In the genomic region with DNA sequence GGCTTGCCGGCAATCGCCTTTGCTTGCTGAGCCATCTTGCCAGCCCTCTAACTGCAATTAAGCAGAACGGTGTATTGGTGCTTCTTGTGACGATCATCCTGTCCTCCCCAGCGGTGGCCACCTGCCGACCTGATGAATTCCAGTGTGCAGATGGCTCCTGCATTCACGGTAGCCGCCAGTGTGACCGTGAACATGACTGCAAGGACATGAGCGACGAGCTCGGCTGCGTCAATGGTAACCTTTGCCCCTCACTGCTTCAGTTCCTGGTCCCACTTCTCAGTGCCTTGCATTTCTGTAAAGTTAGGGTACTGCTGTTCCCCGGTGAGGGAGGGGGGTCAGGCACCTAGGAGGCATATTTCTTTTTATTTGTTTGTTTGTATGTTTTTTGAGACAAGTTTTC, we compare ENCODE assay signal across 29 mouse cellular contexts. TPM values are rescaled to one million over a fixed set of nuclear protein-coding genes. Genes with fewer than 3 reads are reported as not detected.
A peak's percentile ranks its signal among the peaks of the same experiment; 100 is the strongest.
DNase-seq lines count a peak whose midpoint lies in the region; ATAC-seq and TF ChIP-seq lines count a peak whose summit lies in the region.
"Had no signal": no experiment of that assay in that cellular context is flagged by ENCODE, and none has a peak within 500 bp of the region (broad histone marks: within the 10 kb centered on the region; RNA-seq: fewer than 3 reads in every experiment).

No protein-coding gene starts in this region.

- H3K9ac ChIP-seq in intestine, embryonic 15.5 days: no peak overlapping the region
- no peak overlapping the region for H3K9ac ChIP-seq in intestine, embryonic 16.5 days (ENCODE audit: low read depth, low read length)
- no peak overlapping the region; the same call in 1 of the 2 replicates for H3K9ac ChIP-seq in liver, adult 2 months (ENCODE audit: low read depth, low read length)
- H3K9ac ChIP-seq in liver, embryonic 11.5 days (ENCODE audit: low read depth, low read length): no peak overlapping the region
- H3K9ac ChIP-seq: embryonic facial prominence, embryonic 13.5 days; forebrain, embryonic 12.5 days; forebrain, embryonic 15.5 days; heart, embryonic 12.5 days; heart, embryonic 15.5 days; hindbrain, embryonic 13.5 days had no signal

- DNase-seq in adrenal gland, adult 2 months: peak; percentile 57
- no peak for DNase-seq in adrenal gland, adult 18-20 months (ENCODE audit: low spot score in 2 of 2)
- peak; percentile 81 for DNase-seq in liver, adult 2 months (ENCODE audit: extremely low read depth, low read depth, low spot score)
- no peak for DNase-seq in liver, embryonic 11.5 days (ENCODE audit: low spot score)
- DNase-seq: B cell, adult 2 months; cerebellum, adult 11-12 months; cerebellum, adult 8-10 months; cerebellum, postnatal 36 days; embryo, embryonic 11 days; gastrocnemius, postnatal 25 days; heart, adult 18-20 months; heart, postnatal 10 days; heart, postnatal 36 days had no signal

- peaks cover 81% of the 10 kb centered on the region for H3K36me3 ChIP-seq in intestine, embryonic 15.5 days
- peaks cover 64% of the 10 kb centered on the region for H3K36me3 ChIP-seq in intestine, embryonic 16.5 days (ENCODE audit: control insufficient read depth, insufficient read depth, low read length)
- peaks cover 69% of the 10 kb centered on the region for H3K36me3 ChIP-seq in liver, adult 2 months (ENCODE audit: control insufficient read depth, insufficient read depth, low read length)
- peaks cover 91% of the 10 kb centered on the region for H3K36me3 ChIP-seq in liver, embryonic 11.5 days (ENCODE audit: control insufficient read depth, insufficient read depth, low read length)
- H3K36me3 ChIP-seq in myocyte (ENCODE audit: control insufficient read depth, insufficient read depth): peaks cover 70% of the 10 kb centered on the region

- 87% methylated on average over 14 of the region's 14 CpGs for WGBS in intestine, embryonic 15.5 days
- 83% methylated on average over 14 of the region's 14 CpGs for WGBS in intestine, embryonic 16.5 days
- WGBS in liver, adult 2 months: 20% methylated on average over 14 of the region's 14 CpGs
- WGBS in liver, embryonic 11.5 days: 89% methylated on average over 14 of the region's 14 CpGs

- no peaks in the 10 kb centered on the region for H3K27me3 ChIP-seq in intestine, embryonic 15.5 days (replicated peaks)
- H3K27me3 ChIP-seq in intestine, embryonic 16.5 days (replicated peaks; ENCODE audit: control insufficient read depth, insufficient read depth, low read length): no peaks in the 10 kb centered on the region
- H3K27me3 ChIP-seq in liver, adult 2 months (ENCODE audit: control insufficient read depth, insufficient read depth, low read length): no peaks in the 10 kb centered on the region
- H3K27me3 ChIP-seq in liver, embryonic 11.5 days (replicated peaks; ENCODE audit: control insufficient read depth, insufficient read depth, low read length): no peaks in the 10 kb centered on the region
- H3K27me3 ChIP-seq in myocyte (ENCODE audit: control insufficient read depth, insufficient read depth, insufficient read length): no peaks in the 10 kb centered on the region
- H3K27me3 ChIP-seq: CH12.LX; embryonic facial prominence, embryonic 13.5 days; forebrain, embryonic 12.5 days; forebrain, embryonic 15.5 days; heart, embryonic 12.5 days; heart, embryonic 15.5 days; hindbrain, embryonic 13.5 days; Patski had no signal

- H3K79me2 ChIP-seq in liver, adult 2 months (ENCODE audit: control insufficient read depth, insufficient read depth, low read length): peaks cover 21% of the 10 kb centered on the region; the same call in 1 of the 2 replicates
- H3K79me2 ChIP-seq in myocyte (ENCODE audit: control insufficient read depth, insufficient read depth): peaks cover 34% of the 10 kb centered on the region

- ATAC-seq in intestine, embryonic 15.5 days: no peak
- no peak for ATAC-seq in intestine, embryonic 16.5 days
- no peak for ATAC-seq in liver, embryonic 11.5 days (replicated peaks; ENCODE audit: low FRiP score)
- ATAC-seq: forebrain, embryonic 15.5 days; hindbrain, embryonic 16.5 days; Patski had no signal

- 0 out of 2 replicates have a peak overlapping the region, but pooled peaks have one; percentile 22 for H3K27ac ChIP-seq in intestine, embryonic 15.5 days
- H3K27ac ChIP-seq in intestine, embryonic 16.5 days (ENCODE audit: low read length): no peak overlapping the region
- peak overlapping the region; percentile 76 for H3K27ac ChIP-seq in liver, adult 2 months (replicated peaks; ENCODE audit: insufficient read depth, low read depth, low read length)
- H3K27ac ChIP-seq in liver, embryonic 11.5 days (ENCODE audit: low read depth, low read length): no peak overlapping the region
- H3K27ac ChIP-seq: embryonic facial prominence, embryonic 10.5 days; embryonic facial prominence, embryonic 13.5 days; forebrain, embryonic 12.5 days; forebrain, embryonic 15.5 days; heart, embryonic 15.5 days; hindbrain, embryonic 10.5 days; hindbrain, embryonic 13.5 days had no signal

- H3K4me2 ChIP-seq in intestine, embryonic 15.5 days (replicated peaks): no peak overlapping the region
- no peak overlapping the region for H3K4me2 ChIP-seq in intestine, embryonic 16.5 days (ENCODE audit: low read depth, low read length)
- H3K4me2 ChIP-seq in liver, embryonic 11.5 days: no peak overlapping the region
- H3K4me2 ChIP-seq in myocyte (ENCODE audit: low read depth): no peak overlapping the region
- H3K4me2 ChIP-seq: embryonic facial prominence, embryonic 13.5 days; forebrain, embryonic 12.5 days; forebrain, embryonic 15.5 days; heart, embryonic 12.5 days; heart, embryonic 15.5 days; hindbrain, embryonic 13.5 days had no signal

- no peak for TF ChIP-seq POLR2A in liver, adult 2 months (IDR thresholded peaks at IDR 0.05; ENCODE audit: extremely low read depth, insufficient read depth, low read length)
- TF ChIP-seq POLR2A in myocyte (IDR thresholded peaks at IDR 0.05; ENCODE audit: insufficient read length, low read depth): peak; percentile 9

- no peak overlapping the region for H3K4me3 ChIP-seq in intestine, embryonic 15.5 days (replicated peaks)
- no peak overlapping the region for H3K4me3 ChIP-seq in intestine, embryonic 16.5 days (ENCODE audit: low read length)
- no peak overlapping the region for H3K4me3 ChIP-seq in liver, adult 2 months (ENCODE audit: insufficient read depth, low read depth, low read length)
- H3K4me3 ChIP-seq in liver, embryonic 11.5 days (ENCODE audit: low read depth, low read length): no peak overlapping the region
- H3K4me3 ChIP-seq in myocyte: no peak overlapping the region
- H3K4me3 ChIP-seq: embryonic facial prominence, embryonic 10.5 days; embryonic facial prominence, embryonic 13.5 days; erythroblast, embryonic 14.5 days; forebrain, embryonic 12.5 days; forebrain, embryonic 15.5 days; heart, embryonic 12.5 days; heart, embryonic 15.5 days; hindbrain, embryonic 10.5 days; hindbrain, embryonic 13.5 days had no signal

- peak; percentile 17; the same call in 1 of the 2 replicates for TF ChIP-seq CTCF in liver, adult 2 months (IDR thresholded peaks at IDR 0.05; ENCODE audit: low read depth, low read length)

- H3K4me1 ChIP-seq in intestine, embryonic 15.5 days (replicated peaks): peaks cover 3% of the 10 kb centered on the region
- H3K4me1 ChIP-seq in intestine, embryonic 16.5 days (ENCODE audit: control insufficient read depth, insufficient read depth, low read length): 0 out of 2 replicates have a peak, but pooled peaks cover 6% of the 10 kb centered on the region
- peaks cover 32% of the 10 kb centered on the region for H3K4me1 ChIP-seq in liver, adult 2 months (ENCODE audit: control insufficient read depth, insufficient read depth, low read length)
- H3K4me1 ChIP-seq in liver, embryonic 11.5 days (replicated peaks; ENCODE audit: control insufficient read depth, insufficient read depth, low read length): 0 out of 2 replicates have a peak, but pooled peaks cover 2% of the 10 kb centered on the region
- H3K4me1 ChIP-seq: embryonic facial prominence, embryonic 10.5 days; embryonic facial prominence, embryonic 13.5 days; forebrain, embryonic 12.5 days; forebrain, embryonic 15.5 days; hindbrain, embryonic 10.5 days; hindbrain, embryonic 13.5 days had no signal

- no peaks in the 10 kb centered on the region for H3K9me3 ChIP-seq in intestine, embryonic 15.5 days
- H3K9me3 ChIP-seq in intestine, embryonic 16.5 days (ENCODE audit: control insufficient read depth, low read length): no peaks in the 10 kb centered on the region
- H3K9me3 ChIP-seq in liver, embryonic 11.5 days (ENCODE audit: control insufficient read depth, low read length): no peaks in the 10 kb centered on the region
- H3K9me3 ChIP-seq: embryonic facial prominence, embryonic 10.5 days; embryonic facial prominence, embryonic 13.5 days; forebrain, embryonic 12.5 days; forebrain, embryonic 15.5 days; G1E; heart, embryonic 12.5 days; heart, embryonic 15.5 days; hindbrain, embryonic 10.5 days; hindbrain, embryonic 13.5 days had no signal

- H3ac ChIP-seq in myocyte (ENCODE audit: control insufficient read depth, insufficient read length): no peak overlapping the region

TF ChIP-seq in myocyte, 11 proteins besides CTCF, POLR2A, EP300 and RAD21 (continues in another document):
- no peak for TF ChIP-seq TCF12 (IDR thresholded peaks at IDR 0.05; ENCODE audit: insufficient read depth, poor library complexity, severe bottlenecking)
- TF ChIP-seq REST (IDR thresholded peaks at IDR 0.05; ENCODE audit: insufficient read depth, insufficient read length): no peak
- no peak for TF ChIP-seq SRF (IDR thresholded peaks at IDR 0.05; ENCODE audit: control insufficient read depth, insufficient read length, low read depth)

RNA-seq across cellular contexts. Expression of gene Ldlr, which starts 11.8 kb away (rescaled TPM):
- 100 to 1,000 TPM in 1 of 2 experiments, 10 to 100 TPM in 1; 61.6 to 210 TPM for total RNA-seq in adrenal gland, adult 2 months (2021)
- 79.5 and 143 TPM in 2 replicates for polyA plus RNA-seq in adrenal gland, adult 2 months (2012; rRNA removed)
- 100 to 1,000 TPM; 135 to 173 TPM for total RNA-seq in adrenal gland, adult 18-20 months (2021)
- polyA plus RNA-seq in intestine, embryonic 15.5 days (2015; fragmentation: Nextera tagmentation; extraction: Ambion mirVana): 76.7 and 81.2 TPM in 2 replicates
- 86.7 and 88.2 TPM in 2 replicates for polyA plus RNA-seq in intestine, embryonic 16.5 days (2015; fragmentation: Nextera tagmentation; extraction: Ambion mirVana)
- 61.4 and 82.8 TPM in 2 replicates for total RNA-seq in liver, adult 2 months (2014; rRNA removed)
- polyA plus RNA-seq in liver, adult 2 months (2012; rRNA removed): 105 and 116 TPM in 2 replicates
- polyA plus RNA-seq in liver, embryonic 11.5 days (2014; fragmentation: Nextera tagmentation; extraction: Ambion mirVana): 18.8 and 23.9 TPM in 2 replicates
- polyA plus RNA-seq in myocyte (2012; fragmentation: generic; extraction: Trizol): 106 TPM

RNA-seq across cellular contexts. Expression of gene Spc24, which starts 25.0 kb away (rescaled TPM):
- 1 to 10 TPM; 1.9 to 3.7 TPM for total RNA-seq in adrenal gland, adult 2 months (2021)
- polyA plus RNA-seq in adrenal gland, adult 2 months (2012; rRNA removed): 1.4 and 1.5 TPM in 2 replicates
- 1 to 10 TPM in 1 of 2 experiments, under 1 TPM in 1; 0.56 to 1.1 TPM for total RNA-seq in adrenal gland, adult 18-20 months (2021)
- 94.2 and 107 TPM in 2 replicates for polyA plus RNA-seq in intestine, embryonic 15.5 days (2015; fragmentation: Nextera tagmentation; extraction: Ambion mirVana)
- 85.5 and 106 TPM in 2 replicates for polyA plus RNA-seq in intestine, embryonic 16.5 days (2015; fragmentation: Nextera tagmentation; extraction: Ambion mirVana)
- total RNA-seq in liver, adult 2 months (2014; rRNA removed): 15.3 and 17.9 TPM in 2 replicates
- 11.6 and 14.4 TPM in 2 replicates for polyA plus RNA-seq in liver, adult 2 months (2012; rRNA removed)
- polyA plus RNA-seq in liver, embryonic 11.5 days (2014; fragmentation: Nextera tagmentation; extraction: Ambion mirVana): 151 and 170 TPM in 2 replicates
- polyA plus RNA-seq in myocyte (2012; fragmentation: generic; extraction: Trizol): 31.0 TPM

Comparison
In these comparisons a context has a peak if more than half of its experiments do, and no peak if none do; other contexts are left out.
1. DNase-seq: peak in adrenal gland, adult 2 months (single experiment) and liver, adult 2 months (single experiment); none in adrenal gland, adult 18-20 months (0 of 2) and liver, embryonic 11.5 days (single experiment).
2. H3K27ac ChIP-seq: peak in intestine, embryonic 15.5 days (single experiment) and liver, adult 2 months (single experiment); none in intestine, embryonic 16.5 days (single experiment) and liver, embryonic 11.5 days (single experiment).